Mouse (Mus musculus): ENCODE measurements around the gene Rspo1.

DNA sequence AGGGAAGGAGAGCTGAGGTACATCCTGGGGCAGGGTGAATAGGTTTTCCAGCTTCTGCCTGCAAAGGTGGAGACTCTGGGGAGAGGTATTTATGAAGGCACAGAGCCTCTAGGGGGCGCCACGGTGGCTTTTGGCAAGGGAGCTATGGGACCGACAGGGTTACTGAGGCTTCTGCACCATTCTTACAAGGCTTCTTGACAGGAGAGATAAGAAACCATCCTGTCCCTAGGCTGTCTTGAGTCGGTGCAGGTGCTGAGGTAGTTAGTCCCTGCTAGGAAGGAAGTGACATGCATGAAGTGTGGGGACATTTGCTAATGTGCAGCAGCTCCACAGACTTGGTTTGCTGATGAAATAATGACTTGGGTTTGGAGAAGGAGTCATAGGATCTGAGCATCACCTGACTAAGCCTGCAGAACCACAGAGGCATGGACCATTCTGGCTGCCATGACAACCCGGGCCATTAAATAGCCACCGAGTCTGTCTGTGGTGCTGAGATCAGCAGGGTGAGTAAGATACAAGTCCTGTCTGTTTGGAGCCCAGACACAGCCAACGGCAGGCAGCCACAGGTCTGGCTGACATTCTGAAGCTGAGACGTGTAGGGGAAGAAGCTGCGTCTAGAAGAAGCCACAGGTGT is 2.2 kb upstream of the Rspo1 start:
- TF ChIP-seq CTCF (IDR thresholded peaks at IDR 0.05; ENCODE audit: insufficient read depth, low read depth, low read length) (no peak), POLR2A (IDR thresholded peaks at IDR 0.05; ENCODE audit: insufficient read depth, low read depth, low read length) (no peak)
